Mouse (Mus musculus) megakaryocyte, embryonic 14.5 days (primary cell): ENCODE measurements around the gene Hrct1.

ENCODE experiments used
- FLI1 ChIP-seq: IDR thresholded peaks from 2 replicates; pipeline ENCODE4 v1.6.1; 2012; ENCODE audit warnings: low read length, inconsistent platforms, mixed read lengths
- GATA1 ChIP-seq: IDR thresholded peaks from 3 replicates; pipeline ENCODE4 v1.6.1; 2012; ENCODE audit warnings: mixed read lengths, low read length, inconsistent platforms, borderline replicate concordance

DNA sequence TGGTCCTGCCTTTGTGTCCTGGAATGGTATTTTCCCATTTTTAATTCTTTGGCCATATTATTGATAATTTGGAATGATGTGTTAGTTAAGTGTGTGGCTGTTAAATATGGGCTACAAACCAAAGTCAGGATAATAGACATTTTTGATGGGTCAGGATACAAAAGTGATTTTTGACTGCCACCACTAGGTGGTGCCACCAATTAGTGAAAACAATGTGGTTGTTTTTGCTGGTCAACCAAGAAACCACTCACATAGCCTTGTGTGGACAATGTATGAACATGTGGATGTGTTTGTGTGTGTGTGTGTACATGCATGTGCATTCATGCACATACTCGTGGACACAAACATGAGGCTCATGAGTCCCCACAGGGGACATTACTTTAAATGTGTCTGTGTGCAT is 2.2 kb upstream of the Hrct1 start:
- TF ChIP-seq GATA1 (no peak), FLI1 (no peak)
